Mouse (Mus musculus): Measurements from ENCODE around the gene Pth. TPM values are rescaled to one million over a fixed set of nuclear protein-coding genes. Genes with fewer than 3 reads are reported as not detected.

Gene Pth
- total and polyA plus RNA-seq, 3 experiments, result not detected

DNA sequence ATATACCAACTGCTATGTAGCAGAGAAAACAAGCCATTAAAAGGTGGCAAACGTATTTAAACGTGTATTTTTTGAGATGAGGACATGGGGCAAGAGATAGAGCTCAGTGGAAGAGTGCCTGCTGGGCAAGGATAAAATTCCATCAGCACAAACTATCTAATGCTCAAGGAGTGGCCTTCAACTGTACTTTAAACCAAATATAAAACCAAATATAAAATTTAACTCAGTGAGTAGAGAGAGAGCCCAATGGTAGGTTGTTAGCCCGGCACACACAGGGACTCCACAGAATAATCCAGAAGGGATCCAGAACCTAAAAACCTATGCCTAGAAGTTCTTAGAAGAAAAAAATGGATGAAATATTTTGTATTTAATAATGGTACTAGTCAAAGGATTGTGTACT is 45.1 kb upstream of the Pth start:
- H3K79me2 ChIP-seq (ENCODE audit: control insufficient read depth, insufficient read depth, low read length, poor library complexity), result no peaks in the 10 kb centered on the region
- no peak overlapping the region for H3K9ac ChIP-seq (ENCODE audit: control insufficient read depth, low read depth, low read length, poor library complexity, severe bottlenecking)
- H3K27ac ChIP-seq (ENCODE audit: control insufficient read depth, low read depth, low read length), result no peak overlapping the region
- H3K4me3 ChIP-seq (ENCODE audit: control insufficient read depth in 1 of 2, insufficient read depth in 1 of 2, low read depth in 2 of 2, low read length in 2 of 2), result no peak overlapping the region
- peaks cover 0 to 16% of the 10 kb centered on the region in 2 experiments; a peak in 2 of 4 replicates for H3K36me3 ChIP-seq (ENCODE audit: control insufficient read depth in 1 of 2, insufficient read depth in 2 of 2, low read length in 2 of 2)
- no peaks in the 10 kb centered on the region for H3K27me3 ChIP-seq (ENCODE audit: control insufficient read depth in 1 of 2, insufficient read depth in 2 of 2, low read length in 2 of 2)
- H3K9me3 ChIP-seq (replicated peaks; ENCODE audit: insufficient read depth, low read length), result no peaks in the 10 kb centered on the region
- DNase-seq (ENCODE audit: low read depth, low spot score), result no peak
- TF ChIP-seq MAX (IDR thresholded peaks at IDR 0.05; ENCODE audit: low read length) (no peak), MEF2A (IDR thresholded peaks at IDR 0.05; ENCODE audit: extremely low read depth, insufficient replicate concordance, low read depth, low read length, poor library complexity, severe bottlenecking) (no peak), POLR2AphosphoS5 (IDR thresholded peaks at IDR 0.05; ENCODE audit: borderline replicate concordance, low read depth, low read length) (no peak), MAZ (IDR thresholded peaks at IDR 0.05; ENCODE audit: low read depth, low read length) (no peak)
- H3K4me1 ChIP-seq (ENCODE audit: control insufficient read depth in 1 of 2, insufficient read depth in 2 of 2, low read length in 2 of 2), result peaks cover 4 to 10% of the 10 kb centered on the region in 2 experiments

DNA sequence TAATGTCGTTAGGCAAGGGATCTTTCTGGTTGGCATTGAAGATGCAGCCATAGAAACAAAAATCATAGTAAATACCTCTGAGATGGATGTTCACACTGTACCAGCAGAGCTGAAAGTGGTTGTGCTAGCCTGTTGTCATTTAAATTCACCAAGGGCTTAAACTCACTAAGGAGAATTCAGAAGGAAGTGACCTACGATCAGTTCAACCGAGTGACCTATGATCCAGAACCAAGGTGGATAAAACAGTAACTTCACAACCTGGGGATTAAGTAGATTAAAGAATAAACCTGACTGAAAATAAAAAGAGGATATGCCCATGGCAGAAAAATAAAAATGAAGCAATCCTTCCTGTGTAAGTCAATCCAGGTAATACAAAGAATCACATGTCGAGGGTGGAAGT is 44.5 kb upstream of the Pth start:
- Histone ChIP-seq H3K27me3 (ENCODE audit: control insufficient read depth in 1 of 2, insufficient read depth in 2 of 2, low read length in 2 of 2) (no peaks in the 10 kb centered on the region), H3K4me1 (ENCODE audit: control insufficient read depth in 1 of 2, insufficient read depth in 2 of 2, low read length in 2 of 2) (peaks cover 4 to 10% of the 10 kb centered on the region in 2 experiments), H3K79me2 (ENCODE audit: control insufficient read depth, insufficient read depth, low read length, poor library complexity) (no peaks in the 10 kb centered on the region), H3K27ac (ENCODE audit: control insufficient read depth, low read depth, low read length) (no peak overlapping the region), H3K36me3 (ENCODE audit: control insufficient read depth in 1 of 2, insufficient read depth in 2 of 2, low read length in 2 of 2) (peaks cover 0 to 16% of the 10 kb centered on the region in 2 experiments; a peak in 2 of 4 replicates), H3K9me3 (replicated peaks; ENCODE audit: insufficient read depth, low read length) (no peaks in the 10 kb centered on the region), H3K4me3 (ENCODE audit: control insufficient read depth in 1 of 2, insufficient read depth in 1 of 2, low read depth in 2 of 2, low read length in 2 of 2) (no peak overlapping the region), H3K9ac (ENCODE audit: control insufficient read depth, low read depth, low read length, poor library complexity, severe bottlenecking) (no peak overlapping the region)
- DNase-seq (ENCODE audit: low read depth, low spot score), result no peak
- TF ChIP-seq MYB (IDR thresholded peaks at IDR 0.05; ENCODE audit: low read depth, low read length), result no peak
- TF ChIP-seq USF2 (IDR thresholded peaks at IDR 0.05; ENCODE audit: borderline replicate concordance in 1 of 2, insufficient read depth in 1 of 2, low read depth in 1 of 2, low read length in 2 of 2), result no peak
- TF ChIP-seq MYC (IDR thresholded peaks at IDR 0.05; ENCODE audit: low read depth, low read length), result no peak
- TF ChIP-seq NRF1 (IDR thresholded peaks at IDR 0.05; ENCODE audit: insufficient read depth, low read depth, low read length, poor library complexity, severe bottlenecking), result no peak
- no peak for TF ChIP-seq ELF1 (IDR thresholded peaks at IDR 0.05; ENCODE audit: low read depth, low read length)
- no peak for TF ChIP-seq RCOR1 (IDR thresholded peaks at IDR 0.05; ENCODE audit: low read depth, low read length)

DNA sequence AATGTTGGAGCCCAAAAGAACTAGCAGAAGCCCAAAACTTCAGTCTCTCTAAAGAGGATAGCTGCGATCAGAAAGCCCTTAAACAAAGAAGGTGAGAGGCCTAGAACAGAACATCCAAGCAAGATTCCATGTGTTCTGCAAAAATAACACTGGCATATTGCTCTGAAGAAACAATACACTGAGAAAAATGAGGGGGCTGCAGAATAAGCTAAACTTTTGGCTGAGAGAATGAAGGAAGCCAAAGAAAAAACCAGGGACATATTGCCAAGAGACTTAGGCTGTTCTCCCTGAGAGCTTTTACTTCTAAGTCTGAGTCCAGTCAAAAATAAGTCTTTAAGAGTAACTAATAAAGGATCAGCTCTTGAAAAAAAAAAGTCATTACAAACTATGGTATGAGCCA is 32.4 kb upstream of the Pth start:
- Histone ChIP-seq H3K9me3 (replicated peaks; ENCODE audit: insufficient read depth, low read length) (no peaks in the 10 kb centered on the region), H3K4me3 (ENCODE audit: control insufficient read depth in 1 of 2, insufficient read depth in 1 of 2, low read depth in 2 of 2, low read length in 2 of 2) (no peak overlapping the region), H3K9ac (ENCODE audit: control insufficient read depth, low read depth, low read length, poor library complexity, severe bottlenecking) (no peak overlapping the region), H3K27me3 (ENCODE audit: control insufficient read depth in 1 of 2, insufficient read depth in 2 of 2, low read length in 2 of 2) (no peaks in the 10 kb centered on the region), H3K27ac (ENCODE audit: control insufficient read depth, low read depth, low read length) (no peak overlapping the region), H3K4me1 (ENCODE audit: control insufficient read depth in 1 of 2, insufficient read depth in 2 of 2, low read length in 2 of 2) (peaks cover 7 to 25% of the 10 kb centered on the region in 2 experiments), H3K79me2 (ENCODE audit: control insufficient read depth, insufficient read depth, low read length, poor library complexity) (no peaks in the 10 kb centered on the region), H3K36me3 (ENCODE audit: control insufficient read depth in 1 of 2, insufficient read depth in 2 of 2, low read length in 2 of 2) (peaks cover 0 to 16% of the 10 kb centered on the region in 2 experiments; a peak in 2 of 4 replicates)
- no peak for TF ChIP-seq GATA1 (IDR thresholded peaks at IDR 0.05; ENCODE audit: low read depth, low read length)
- TF ChIP-seq MEF2A (IDR thresholded peaks at IDR 0.05; ENCODE audit: extremely low read depth, insufficient replicate concordance, low read depth, low read length, poor library complexity, severe bottlenecking), result no peak
- TF ChIP-seq ZNF384 (IDR thresholded peaks at IDR 0.05; ENCODE audit: low read depth, low read length), result no peak
- no peak for TF ChIP-seq TAL1 (IDR thresholded peaks at IDR 0.05; ENCODE audit: low read length)
- TF ChIP-seq MAX (IDR thresholded peaks at IDR 0.05; ENCODE audit: low read length), result no peak
- no peak for TF ChIP-seq ETS1 (IDR thresholded peaks at IDR 0.05; ENCODE audit: low read depth, low read length)
- TF ChIP-seq CHD1 (IDR thresholded peaks at IDR 0.05; ENCODE audit: low read depth, low read length), result no peak
- TF ChIP-seq E2F4 (IDR thresholded peaks at IDR 0.05; ENCODE audit: borderline replicate concordance, low read depth, low read length), result no peak
- no peak for TF ChIP-seq POLR2AphosphoS2 (IDR thresholded peaks at IDR 0.05; ENCODE audit: low read length)
- no peak for TF ChIP-seq RCOR1 (IDR thresholded peaks at IDR 0.05; ENCODE audit: low read depth, low read length)
- TF ChIP-seq SMC3 (IDR thresholded peaks at IDR 0.05; ENCODE audit: low read depth, low read length), result no peak
- no peak for TF ChIP-seq NRF1 (IDR thresholded peaks at IDR 0.05; ENCODE audit: insufficient read depth, low read depth, low read length, poor library complexity, severe bottlenecking)
- TF ChIP-seq POLR2A (IDR thresholded peaks at IDR 0.05; ENCODE audit: control insufficient read depth in 1 of 2, insufficient read depth in 1 of 2, low read depth in 1 of 2, low read length in 2 of 2, poor library complexity in 1 of 2), result no peak
- TF ChIP-seq ZMIZ1 (IDR thresholded peaks at IDR 0.05; ENCODE audit: low read depth, low read length), result no peak
- no peak for TF ChIP-seq EP300 (IDR thresholded peaks at IDR 0.05; ENCODE audit: low read depth in 1 of 2, low read length in 2 of 2)
- no peak for TF ChIP-seq BHLHE40 (IDR thresholded peaks at IDR 0.05; ENCODE audit: borderline replicate concordance, low read depth, low read length)
- no peak for TF ChIP-seq ZKSCAN1 (IDR thresholded peaks at IDR 0.05; ENCODE audit: low read depth, low read length)
- no peak for TF ChIP-seq KAT2A (conservative IDR thresholded peaks at IDR 0.05; ENCODE audit: low read depth, low read length)
- no peak for TF ChIP-seq MYB (IDR thresholded peaks at IDR 0.05; ENCODE audit: low read depth, low read length)
- no peak for TF ChIP-seq MYC (IDR thresholded peaks at IDR 0.05; ENCODE audit: low read depth, low read length)
- no peak for DNase-seq (ENCODE audit: low read depth, low spot score)

All from MEL (cell line).